Mouse (Mus musculus) liver, postnatal 0 days (tissue): ENCODE measurements around the gene Dchs1.

Experiments
- CTCF ChIP-seq: sonication (generic); IDR thresholded peaks from 2 replicates; pipeline ENCODE4 v1.5.1; 2016; ENCODE audit warnings: antibody characterized with exemption, low read depth
- EP300 ChIP-seq: IDR thresholded peaks from 2 replicates; pipeline ENCODE4 v1.6.1; 2016; ENCODE audit warnings: antibody characterized with exemption, low read depth, mild to moderate bottlenecking

DNA sequence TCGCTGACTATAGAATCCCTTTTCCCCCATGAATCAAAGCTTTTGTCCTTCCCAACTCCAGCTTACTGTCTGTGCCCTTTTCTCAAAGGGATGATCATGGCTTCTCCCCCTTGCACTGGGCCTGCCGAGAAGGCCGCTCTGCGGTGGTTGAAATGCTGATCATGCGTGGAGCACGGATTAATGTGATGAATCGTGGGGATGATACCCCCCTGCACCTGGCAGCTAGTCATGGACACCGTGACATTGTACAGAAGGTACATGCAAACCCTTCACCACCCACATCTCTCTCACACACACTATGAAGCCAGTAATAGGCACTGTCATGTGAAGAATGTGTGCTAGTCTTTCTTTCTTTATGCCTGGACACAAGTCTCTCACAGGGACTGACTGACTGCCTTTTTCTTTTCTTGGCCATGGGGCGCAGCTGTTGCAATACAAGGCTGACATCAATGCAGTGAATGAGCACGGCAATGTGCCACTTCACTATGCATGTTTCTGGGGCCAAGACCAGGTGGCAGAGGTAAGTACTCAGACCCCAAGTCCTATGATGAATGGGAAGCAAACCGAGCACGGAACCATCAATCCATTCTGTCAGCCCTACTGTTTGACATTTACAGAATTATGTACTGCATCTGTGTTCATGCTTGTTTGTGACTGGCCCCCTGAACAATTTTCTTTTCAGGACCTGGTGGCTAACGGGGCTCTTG, 47.2 kb downstream of the Dchs1 start:
- TF ChIP-seq EP300 (no peak), CTCF (no peak)
